Mouse (Mus musculus): Measurements from ENCODE around the gene Ktn1.
A peak's percentile ranks its signal among the peaks of the same experiment; 100 is the strongest.

The Ktn1 gene

GRCm38 (mm10) chr14:47665061-47665778 lies 17.0 kb downstream of the Ktn1 start:
- no peak for DNase-seq (ENCODE audit: low spot score)

- DNase-seq (ENCODE audit: low spot score) = no peak
Observed at GRCm38 (mm10) chr14:47668096-47668495, 19.8 kb downstream of the Ktn1 start.

GRCm38 (mm10) chr14:47682886-47683285 lies 34.6 kb downstream of the Ktn1 start:
- no peak for DNase-seq (ENCODE audit: low spot score)

GRCm38 (mm10) chr14:47684579-47684978 lies 36.3 kb downstream of the Ktn1 start:
- no peak for DNase-seq (ENCODE audit: low spot score)

- no peak for DNase-seq (ENCODE audit: low spot score)
Observed at GRCm38 (mm10) chr14:47699126-47699525, 50.9 kb downstream of the Ktn1 start.

- DNase-seq (ENCODE audit: low spot score) = no peak
Observed at GRCm38 (mm10) chr14:47709546-47709945, 61.3 kb downstream of the Ktn1 start.

GRCm38 (mm10) chr14:47715771-47716170 lies 67.5 kb downstream of the Ktn1 start:
- no peak for DNase-seq (ENCODE audit: low spot score)

- no peak for DNase-seq (ENCODE audit: low spot score)
Observed at GRCm38 (mm10) chr14:47717916-47718606, 69.8 kb downstream of the Ktn1 start.

- DNase-seq (ENCODE audit: low spot score) = no peak
Observed at GRCm38 (mm10) chr14:47720023-47720422, 71.8 kb downstream of the Ktn1 start.

- DNase-seq (ENCODE audit: low spot score) = no peak
Observed at GRCm38 (mm10) chr14:47723035-47723434, 74.8 kb downstream of the Ktn1 start.

GRCm38 (mm10) chr14:47728594-47728993 lies 80.3 kb downstream of the Ktn1 start:
- DNase-seq (ENCODE audit: low spot score) = no peak

GRCm38 (mm10) chr14:47735354-47735753 lies 87.1 kb downstream of the Ktn1 start:
- no peak for DNase-seq (ENCODE audit: low spot score)

GRCm38 (mm10) chr14:47736471-47736870 lies 88.2 kb downstream of the Ktn1 start:
- no peak for DNase-seq (ENCODE audit: low spot score)

- no peak for DNase-seq (ENCODE audit: low spot score)
Observed at GRCm38 (mm10) chr14:47740316-47740996, 92.2 kb downstream of the Ktn1 start.

- DNase-seq (ENCODE audit: low spot score) = no peak
Observed at GRCm38 (mm10) chr14:47741046-47741445, 92.8 kb downstream of the Ktn1 start.

- no peak for DNase-seq (ENCODE audit: low spot score)
Observed at GRCm38 (mm10) chr14:47742674-47743073, 94.4 kb downstream of the Ktn1 start.

GRCm38 (mm10) chr14:47745086-47745485 lies 96.8 kb downstream of the Ktn1 start:
- no peak for DNase-seq (ENCODE audit: low spot score)

- DNase-seq (ENCODE audit: low spot score) = no peak
Observed at GRCm38 (mm10) chr14:47747536-47747935, 99.3 kb downstream of the Ktn1 start.

GRCm38 (mm10) chr14:47748714-47749113 lies 100.5 kb downstream of the Ktn1 start:
- DNase-seq (ENCODE audit: low spot score) = no peak

- DNase-seq (ENCODE audit: low spot score) = peak; percentile 64
Observed at GRCm38 (mm10) chr14:47751422-47752205, 103.4 kb downstream of the Ktn1 start.

GRCm38 (mm10) chr14:47753561-47753960 lies 105.3 kb downstream of the Ktn1 start:
- no peak for DNase-seq (ENCODE audit: low spot score)

GRCm38 (mm10) chr14:47754253-47754897 lies 106.1 kb downstream of the Ktn1 start:
- no peak for DNase-seq (ENCODE audit: low spot score)

Data from MN1 (cell line).